In genomic region chr10:120666202-120666860, GRCm38 (mm10) we compare ENCODE assay signal across 11 mouse cellular contexts.
A peak's percentile ranks its signal among the peaks of the same experiment; 100 is the strongest.
DNase-seq lines count a peak whose midpoint lies in the region; ATAC-seq lines count a peak whose summit lies in the region.
"Had no signal": no experiment of that assay in that cellular context is flagged by ENCODE, and none has a peak within 500 bp of the region (broad histone marks: within the 10 kb centered on the region; RNA-seq: fewer than 3 reads in every experiment).

No protein-coding gene starts in this region.

- no peak overlapping the region for H3K4me3 ChIP-seq in heart, embryonic 15.5 days
- H3K4me3 ChIP-seq in macrophage (ENCODE audit: inconsistent target) = peak overlapping the region; percentile 19; the same call in 1 of the 2 replicates
- H3K4me3 ChIP-seq: erythroblast, embryonic 14.5 days; kidney, embryonic 15.5 days; liver, embryonic 13.5 days had no signal

- no peaks in the 10 kb centered on the region for H3K4me1 ChIP-seq in heart, embryonic 15.5 days (replicated peaks)

- H3K79me2 ChIP-seq in macrophage (ENCODE audit: inconsistent target) = no peaks in the 10 kb centered on the region

- H3K27ac ChIP-seq in heart, embryonic 15.5 days = peak overlapping the region; percentile 49; the same call in 1 of the 2 replicates
- H3K27ac ChIP-seq in macrophage = peak overlapping the region; percentile 94
- H3K27ac ChIP-seq: kidney, embryonic 15.5 days; liver, embryonic 13.5 days had no signal

- ATAC-seq in heart, embryonic 15.5 days (replicated peaks; ENCODE audit: insufficient number of reproducible peaks, insufficient read depth, low FRiP score, low read depth) = no peak
- no peak for ATAC-seq in erythroblast, adult 5-6 weeks (replicated peaks; ENCODE audit: low FRiP score, poor library complexity, severe bottlenecking)

- H3K27me3 ChIP-seq in heart, embryonic 15.5 days = no peaks in the 10 kb centered on the region
- H3K27me3 ChIP-seq: kidney, embryonic 15.5 days; liver, embryonic 13.5 days had no signal

- 81% methylated on average over 7 of the region's 7 CpGs for whole genome bisulfite sequencing in heart, embryonic 15.5 days
- 52% methylated on average over 7 of the region's 7 CpGs for WGBS in macrophage (ENCODE audit: missing documents)

- no peaks in the 10 kb centered on the region for H3K36me3 ChIP-seq in heart, embryonic 15.5 days
- no peaks in the 10 kb centered on the region for H3K36me3 ChIP-seq in macrophage (ENCODE audit: inconsistent target)
- H3K36me3 ChIP-seq: kidney, embryonic 15.5 days; liver, embryonic 13.5 days had no signal

- H3K4me2 ChIP-seq in heart, embryonic 15.5 days = no peak overlapping the region
- H3K4me2 ChIP-seq: kidney, embryonic 15.5 days; liver, embryonic 13.5 days had no signal

- H3K9me3 ChIP-seq in heart, embryonic 15.5 days (replicated peaks) = no peaks in the 10 kb centered on the region
- H3K9me3 ChIP-seq: kidney, embryonic 15.5 days; liver, embryonic 13.5 days had no signal

- no peak overlapping the region for H3K9ac ChIP-seq in heart, embryonic 15.5 days
- H3K9ac ChIP-seq: kidney, embryonic 15.5 days; liver, embryonic 13.5 days had no signal

- no peak for DNase-seq in heart, adult 9 months (ENCODE audit: low spot score in 2 of 2)
- DNase-seq in brain, adult 2 months (ENCODE audit: low read depth, low spot score) = peak; percentile 76
- peak; percentile 73 to 77 for DNase-seq in cerebellum, postnatal 14 days
- DNase-seq in kidney, adult 9 months = no peak
- no peak for DNase-seq in T-cell, adult 2 months (ENCODE audit: low spot score)
- DNase-seq: liver, embryonic 13.5 days had no signal

Comparison
In these comparisons a context has a peak if more than half of its experiments do, and no peak if none do; other contexts are left out.
1. DNase-seq: peak in brain, adult 2 months (single experiment) and cerebellum, postnatal 14 days (2 of 2); none in heart, adult 9 months (0 of 2), kidney, adult 9 months (single experiment) and T-cell, adult 2 months (single experiment).